Mouse (Mus musculus) forebrain, embryonic 14.5 days (tissue): ENCODE measurements at regions not wholly inside any gene's neighbourhood (a gene's known extent, or its start where the extent isn't known, plus 50 kb on each side); places are given as distances from the start of the nearest gene placed in this dataset.

Experiments used
- ATAC-seq: fragments of 200-750 bp; cut with Nextera tagmentation; 2 replicates; pipeline ENCODE4 v1.8.0; 2017; ENCODE audit warnings: mild to moderate bottlenecking, moderate library complexity
- DNase-seq: peaks from one replicate; pipeline ENCODE4 v3.0.0-alpha.2; 2015; ENCODE audit warnings: low spot score
- H3K27ac ChIP-seq: fragments of 300-500 bp; sonication (generic); 2 replicates; pipeline ENCODE4 v1.5.1; 2014; ENCODE audit warnings: low read depth, mild to moderate bottlenecking, control low read depth, low read length, moderate library complexity
- H3K27me3 ChIP-seq: fragments of 300-500 bp; sonication (generic); replicated peaks from 2 replicates; pipeline ENCODE4 v1.6.1; 2014; ENCODE audit warnings: low read length, control low read depth, mixed read lengths; ENCODE audit not compliant: control insufficient read depth, insufficient read depth
- H3K36me3 ChIP-seq: fragments of 300-500 bp; sonication (generic); 2 replicates; pipeline ENCODE4 v1.6.1; 2014; ENCODE audit warnings: low read length, control low read depth; ENCODE audit not compliant: control insufficient read depth, insufficient read depth
- H3K4me1 ChIP-seq: fragments of 300-500 bp; sonication (generic); 2 replicates; pipeline ENCODE4 v1.6.1; 2014; ENCODE audit warnings: antibody characterized with exemption, low read length, control low read depth; ENCODE audit not compliant: control insufficient read depth, insufficient read depth
- H3K4me2 ChIP-seq: fragments of 300-500 bp; sonication (generic); 2 replicates; pipeline ENCODE4 v1.6.1; 2014; ENCODE audit warnings: mild to moderate bottlenecking, control low read depth, low read length
- H3K4me3 ChIP-seq: fragments of 300-500 bp; sonication (generic); 2 replicates; pipeline ENCODE4 v1.5.1; 2014; ENCODE audit warnings: low read depth, low read length, control low read depth
- H3K9ac ChIP-seq: fragments of 300-500 bp; sonication (generic); 2 replicates; pipeline ENCODE4 v1.6.1; 2014; ENCODE audit warnings: mild to moderate bottlenecking, low read length, control low read depth, moderate library complexity
- H3K9me3 ChIP-seq: fragments of 300-500 bp; sonication (generic); replicated peaks from 2 replicates; pipeline ENCODE4 v1.6.1; 2016; ENCODE audit warnings: low read length, control low read depth, mixed read lengths; ENCODE audit not compliant: control insufficient read depth
- WGBS: fragments of 180-500 bp; shearing (Covaris S2); extraction: QIAGEN DNeasy Blood & Tissue Kit; methylation state at CpG from one replicate; pipeline ENCODE4 v1.1.7; 2014; 5-methylcytosine and 5-hydroxymethylcytosine counted together

- ATAC-seq = no peak
- Histone ChIP-seq H3K4me3 (no peak overlapping the region), H3K36me3 (no peaks in the 10 kb centered on the region), H3K4me2 (no peak overlapping the region), H3K27ac (no peak overlapping the region), H3K9me3 (no peaks in the 10 kb centered on the region), H3K9ac (no peak overlapping the region), H3K4me1 (peaks cover 14% of the 10 kb centered on the region), H3K27me3 (no peaks in the 10 kb centered on the region)
- 86% methylated on average over 6 of the region's 6 CpGs for WGBS
- DNase-seq = no peak
Measured at GRCm38 (mm10) chr15:36403336-36404119, 604.0 kb downstream of the Zfp706 start.

- H3K27ac ChIP-seq = no peak overlapping the region
- no peak overlapping the region for H3K9ac ChIP-seq
- no peaks in the 10 kb centered on the region for H3K27me3 ChIP-seq
- H3K4me3 ChIP-seq = no peak overlapping the region
- WGBS = 94% methylated on average over 1 of the region's 1 CpGs
- ATAC-seq (no peak), DNase-seq (no peak)
- no peaks in the 10 kb centered on the region for H3K9me3 ChIP-seq
- H3K4me1 ChIP-seq = peaks cover 14% of the 10 kb centered on the region
- no peaks in the 10 kb centered on the region for H3K36me3 ChIP-seq
- H3K4me2 ChIP-seq = no peak overlapping the region
Measured at GRCm38 (mm10) chr15:36402051-36402450, 605.5 kb downstream of the Zfp706 start.

GRCm38 (mm10) chr15:36400311-36400840, 607.2 kb downstream of the Zfp706 start:
- Histone ChIP-seq H3K27me3 (no peaks in the 10 kb centered on the region), H3K9me3 (no peaks in the 10 kb centered on the region), H3K27ac (no peak overlapping the region), H3K9ac (no peak overlapping the region), H3K36me3 (no peaks in the 10 kb centered on the region), H3K4me2 (no peak overlapping the region), H3K4me3 (no peak overlapping the region), H3K4me1 (peaks cover 14% of the 10 kb centered on the region)
- DNase-seq (peak; percentile 47), ATAC-seq (peak; percentile 49; the same call in 1 of the 2 replicates)
- 24% methylated on average over 9 of the region's 9 CpGs for WGBS

GRCm38 (mm10) chr15:36399355-36400012, 608.1 kb downstream of the Zfp706 start:
- Histone ChIP-seq H3K4me1 (peaks cover 14% of the 10 kb centered on the region), H3K4me2 (no peak overlapping the region), H3K4me3 (no peak overlapping the region), H3K9me3 (no peaks in the 10 kb centered on the region), H3K27me3 (no peaks in the 10 kb centered on the region), H3K9ac (no peak overlapping the region), H3K36me3 (no peaks in the 10 kb centered on the region), H3K27ac (no peak overlapping the region)
- ATAC-seq (no peak), DNase-seq (peak; percentile 59)
- WGBS = 31% methylated on average over 7 of the region's 7 CpGs

- Histone ChIP-seq H3K27ac (no peak overlapping the region), H3K36me3 (no peaks in the 10 kb centered on the region), H3K4me2 (no peak overlapping the region), H3K4me1 (peaks cover 14% of the 10 kb centered on the region), H3K27me3 (no peaks in the 10 kb centered on the region), H3K9me3 (no peaks in the 10 kb centered on the region), H3K9ac (no peak overlapping the region), H3K4me3 (no peak overlapping the region)
- ATAC-seq (0 out of 2 replicates have a peak, but pooled peaks have one; percentile 33), DNase-seq (peak; percentile 63)
- 69% methylated on average over 9 of the region's 9 CpGs for WGBS
Measured at GRCm38 (mm10) chr15:36398099-36398982, 609.2 kb downstream of the Zfp706 start.

- 87% methylated on average over 6 of the region's 6 CpGs for WGBS
- H3K9ac ChIP-seq = no peak overlapping the region
- no peak overlapping the region for H3K4me3 ChIP-seq
- no peak overlapping the region; the same call in 1 of the 2 replicates for H3K27ac ChIP-seq
- no peaks in the 10 kb centered on the region for H3K36me3 ChIP-seq
- no peaks in the 10 kb centered on the region for H3K27me3 ChIP-seq
- H3K4me2 ChIP-seq = no peak overlapping the region
- ATAC-seq = no peak
- H3K9me3 ChIP-seq = no peaks in the 10 kb centered on the region
- DNase-seq = no peak
- H3K4me1 ChIP-seq = peaks cover 14% of the 10 kb centered on the region
Measured at GRCm38 (mm10) chr15:36396791-36397190, 610.8 kb downstream of the Zfp706 start.

- H3K4me3 ChIP-seq = no peak overlapping the region
- H3K4me1 ChIP-seq = peaks cover 14% of the 10 kb centered on the region
- no peak overlapping the region for H3K4me2 ChIP-seq
- H3K27me3 ChIP-seq = no peaks in the 10 kb centered on the region
- WGBS = 65% methylated on average over 2 of the region's 2 CpGs
- ATAC-seq = no peak
- H3K9ac ChIP-seq = no peak overlapping the region
- no peaks in the 10 kb centered on the region for H3K36me3 ChIP-seq
- no peak for DNase-seq
- no peaks in the 10 kb centered on the region for H3K9me3 ChIP-seq
- H3K27ac ChIP-seq = no peak overlapping the region
Measured at GRCm38 (mm10) chr15:36396245-36396644, 611.3 kb downstream of the Zfp706 start.

GRCm38 (mm10) chr15:36395672-36396050, 611.9 kb downstream of the Zfp706 start:
- Histone ChIP-seq H3K27ac (no peak overlapping the region), H3K36me3 (no peaks in the 10 kb centered on the region), H3K4me1 (peaks cover 14% of the 10 kb centered on the region), H3K9me3 (no peaks in the 10 kb centered on the region), H3K4me3 (no peak overlapping the region), H3K9ac (no peak overlapping the region), H3K27me3 (no peaks in the 10 kb centered on the region), H3K4me2 (no peak overlapping the region)
- 75% methylated on average over 4 of the region's 4 CpGs for WGBS
- DNase-seq (no peak), ATAC-seq (no peak)
